Mouse (Mus musculus) kidney, postnatal 36 days (tissue): ENCODE data around the gene Cntn2.
"Not testable (repeated sequence)": the region's sequence is repeated elsewhere in the genome, so short reads cannot be mapped to it uniquely, and the experiment has no call there.

Experiments used
- DNase-seq, 2 experiments: peaks; one replicate each; pipeline ENCODE4 v3.0.0; 2021 to 2022; ENCODE audit warnings: mixed read lengths in 2 of 2

Gene Cntn2

GRCm38 (mm10) chr1:132509771-132510170 lies 33.3 kb downstream of the Cntn2 start:
- no peak for DNase-seq

GRCm38 (mm10) chr1:132506656-132507055 lies 36.4 kb downstream of the Cntn2 start:
- no peak for DNase-seq

- no peak for DNase-seq
Measured at GRCm38 (mm10) chr1:132506058-132506457, 37.0 kb downstream of the Cntn2 start, which contains the start of gene Tmem81. Gene Tmem81 (plus strand): TSS chr1:132506230.

DNA sequence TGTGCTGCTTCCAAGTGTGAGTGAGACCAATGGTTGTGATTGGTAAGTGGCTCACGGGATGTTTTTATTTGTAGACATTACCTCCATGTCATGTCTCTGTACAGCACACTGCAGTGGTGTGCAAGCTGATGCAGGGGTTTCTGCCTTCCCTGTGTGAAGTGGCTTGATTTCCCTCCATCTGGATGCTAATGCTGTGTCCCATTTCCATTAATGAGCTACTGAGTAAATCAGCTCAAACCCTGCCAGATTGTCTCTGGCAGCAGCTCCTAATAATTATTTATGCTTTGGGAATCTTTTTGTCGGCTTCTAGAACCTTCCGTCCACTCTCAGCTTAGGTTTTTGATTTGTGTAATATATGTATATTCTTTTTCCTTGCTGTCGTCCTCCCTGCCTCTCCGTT lies 37.9 kb downstream of the Cntn2 start:
- DNase-seq, result no peak

- no peak for DNase-seq
Measured at GRCm38 (mm10) chr1:132500535-132500934, 42.5 kb downstream of the Cntn2 start.

- DNase-seq, result no peak
Measured at GRCm38 (mm10) chr1:132483759-132484158, 59.3 kb downstream of the Cntn2 start.

DNA sequence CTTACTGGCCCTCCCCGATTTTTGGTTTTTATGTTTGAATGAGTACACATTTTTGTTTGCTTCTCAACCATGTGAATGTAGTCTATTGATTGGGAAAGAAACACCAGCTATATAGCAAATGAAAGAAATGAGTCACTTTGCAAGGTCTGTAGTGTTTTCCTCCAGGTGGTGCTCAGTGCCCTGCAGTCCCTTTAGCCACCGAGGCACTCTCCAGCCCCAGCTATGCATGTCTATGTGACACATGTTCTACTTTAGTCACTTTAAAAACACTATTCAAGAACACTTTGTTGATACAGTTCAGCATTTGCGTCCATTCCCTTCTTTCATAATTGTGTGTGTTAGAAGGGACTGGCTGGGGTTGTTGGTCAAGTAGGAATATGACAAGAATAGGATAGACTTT lies 59.8 kb downstream of the Cntn2 start:
- no peak for DNase-seq

- no peak for DNase-seq
Measured at GRCm38 (mm10) chr1:132481619-132482018, 61.4 kb downstream of the Cntn2 start.

DNA sequence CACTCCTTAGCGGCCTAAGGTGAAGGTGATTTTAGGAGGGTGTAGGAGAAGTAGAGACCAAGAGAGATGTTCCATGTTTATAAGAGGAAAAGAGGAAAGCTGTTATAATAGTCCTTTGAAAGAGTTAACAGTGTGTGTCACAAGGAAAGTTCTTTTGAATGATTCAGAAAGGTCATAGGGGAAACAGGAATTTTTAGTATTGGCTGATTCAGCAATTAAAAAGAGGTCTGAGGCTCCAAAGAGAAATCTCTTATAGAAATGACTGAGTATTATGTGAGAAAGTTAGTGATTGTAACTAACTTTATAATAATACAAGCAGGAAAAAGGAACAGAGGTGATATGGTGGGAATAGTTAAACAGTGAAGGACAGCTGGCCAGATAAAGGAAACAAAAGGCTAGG lies 63.6 kb downstream of the Cntn2 start:
- no peak for DNase-seq

DNA sequence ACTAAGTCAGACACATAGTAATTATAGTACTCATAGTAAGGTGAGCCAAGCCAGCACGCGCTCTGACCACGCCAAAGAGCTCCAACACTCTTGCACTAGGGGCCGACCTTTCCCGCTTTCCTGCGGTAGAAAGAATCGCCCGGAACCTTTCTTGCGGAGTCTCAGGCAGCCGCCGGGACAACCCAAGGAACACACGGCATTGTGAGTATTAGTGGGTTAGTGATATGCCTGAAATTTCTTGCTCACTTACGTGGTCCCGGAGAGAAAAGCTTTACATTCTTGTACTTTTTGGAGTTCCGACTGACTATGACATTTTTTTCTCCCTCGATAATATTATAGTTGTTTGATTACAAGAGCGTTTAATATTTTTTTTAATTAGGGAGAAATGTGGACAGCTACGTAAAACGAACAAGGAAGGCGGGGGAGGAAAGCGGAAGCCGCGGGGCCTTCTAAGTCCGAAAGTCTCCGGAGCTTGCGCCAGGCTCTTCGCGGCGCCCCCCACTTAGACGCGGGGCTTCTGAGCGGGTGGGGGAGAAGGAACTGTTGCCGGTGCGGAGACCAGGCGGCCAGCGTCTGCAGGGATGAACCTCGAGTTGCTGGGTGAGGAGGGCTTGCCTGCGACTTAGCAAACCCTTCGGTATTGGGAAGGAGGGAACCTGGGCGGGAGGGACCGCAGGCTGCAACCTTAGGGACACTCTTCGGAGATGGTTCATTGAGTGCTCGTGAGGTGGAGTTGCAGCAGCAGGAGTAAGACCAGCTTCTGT lies 65.9 kb downstream of the Cntn2 start, which contains the start of gene Rbbp5:
TSS of gene Rbbp5 (plus strand) at position 438 of the 764 bp plus-strand sequence.
- DNase-seq, result peak; percentile 88 to 92

GRCm38 (mm10) chr1:132476575-132476927 lies 66.5 kb downstream of the Cntn2 start:
- no peak for DNase-seq

- DNase-seq, result no peak
Measured at GRCm38 (mm10) chr1:132474496-132474895, 68.6 kb downstream of the Cntn2 start.

DNA sequence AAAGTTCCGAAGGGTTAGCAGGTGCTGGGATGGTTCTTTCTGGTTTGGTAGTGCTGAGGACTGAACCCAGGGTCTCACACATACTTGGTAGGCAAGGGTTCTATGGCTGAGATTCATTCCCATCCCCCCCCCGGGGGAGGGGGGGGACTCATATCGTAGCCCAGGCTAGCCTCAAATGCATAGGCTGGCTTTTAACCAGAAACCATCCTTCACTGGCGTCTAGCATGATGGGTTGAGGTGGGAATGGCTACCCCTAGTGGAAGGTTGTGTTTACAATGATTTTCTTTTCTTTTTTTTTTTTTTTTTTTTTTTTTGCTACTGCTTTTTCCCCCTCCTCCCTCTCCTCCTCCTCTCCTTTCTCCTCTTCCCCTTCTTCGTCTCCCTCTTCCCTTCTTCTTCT lies 70.5 kb downstream of the Cntn2 start:
- no peak for DNase-seq

GRCm38 (mm10) chr1:132471499-132471898 lies 71.6 kb downstream of the Cntn2 start:
- DNase-seq, result no peak

DNA sequence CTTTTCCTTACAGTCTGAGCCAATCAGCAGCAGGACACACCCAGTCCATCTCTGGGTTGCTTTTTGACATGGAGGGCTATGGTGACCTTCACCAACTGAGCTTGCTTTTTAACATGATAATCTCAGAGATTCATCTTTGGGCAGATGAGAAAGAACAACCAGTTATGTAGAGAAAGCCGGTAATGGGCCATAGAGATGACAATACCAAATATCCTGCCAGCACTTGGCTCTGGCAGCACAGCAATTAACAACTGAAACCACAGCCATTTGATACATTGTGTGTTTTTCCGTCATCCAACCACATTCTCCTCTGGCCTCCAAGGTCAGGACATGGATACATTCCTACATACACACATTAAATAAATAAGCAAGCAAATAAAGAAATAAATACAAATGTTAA lies 72.0 kb downstream of the Cntn2 start:
- no peak for DNase-seq

DNA sequence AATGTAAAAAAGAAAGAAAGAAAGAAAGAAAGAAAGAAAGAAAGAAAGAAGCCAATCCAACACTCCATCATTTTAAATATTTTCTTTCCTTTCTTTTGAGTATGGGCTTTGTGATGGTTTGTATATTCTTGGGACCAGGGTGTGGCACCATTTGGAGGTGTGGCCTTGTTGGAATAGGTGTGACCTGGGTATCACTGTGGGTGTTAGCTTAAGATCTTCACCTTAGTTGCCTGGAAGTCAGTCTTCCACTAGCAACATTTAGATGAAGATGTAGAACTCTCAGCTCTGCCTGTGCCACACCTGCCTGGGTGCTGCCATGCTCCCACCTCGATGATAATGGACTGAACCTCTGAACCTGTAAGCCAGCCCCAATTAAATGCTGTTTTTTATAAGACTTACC lies 73.0 kb downstream of the Cntn2 start:
- DNase-seq, result not testable (repeated sequence)

DNA sequence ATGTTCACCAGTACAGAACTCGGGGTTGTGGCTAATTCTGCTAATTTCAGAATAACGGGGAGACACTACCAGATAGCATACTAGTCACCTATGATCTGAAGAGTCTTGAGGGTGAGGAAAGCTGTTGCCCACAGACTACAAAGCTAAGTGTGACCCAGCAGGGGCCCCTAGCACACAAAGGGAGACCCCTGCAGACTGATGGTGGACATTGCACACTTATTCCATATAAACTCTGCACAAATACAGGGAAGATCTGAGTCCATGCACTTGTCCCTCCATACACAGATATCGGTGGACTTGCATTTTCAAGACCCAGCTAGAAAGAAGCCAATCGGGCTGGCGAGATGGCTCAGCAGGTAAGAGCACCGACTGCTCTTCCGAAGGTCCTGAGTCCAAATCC lies 73.5 kb downstream of the Cntn2 start:
- no peak for DNase-seq

- DNase-seq, result peak in 1 of 2 experiments; percentile 50
Measured at GRCm38 (mm10) chr1:132468926-132469325, 74.1 kb downstream of the Cntn2 start.

- DNase-seq, result no peak
Measured at GRCm38 (mm10) chr1:132464651-132465050, 78.4 kb downstream of the Cntn2 start.
